Mouse (Mus musculus) neural tube, embryonic 12.5 days (tissue): ENCODE data around the gene Flcn. TPM values are rescaled to one million over a fixed set of nuclear protein-coding genes. Genes with fewer than 3 reads are reported as not detected.

Source experiments
- ATAC-seq: fragments of 200-750 bp; cut with Nextera tagmentation; 2 replicates; pipeline ENCODE4 v1.8.0; 2017; ENCODE audit warnings: low read depth, mild to moderate bottlenecking, moderate TSS enrichment, moderate library complexity; ENCODE audit not compliant: low FRiP score
- H3K27ac ChIP-seq: fragments of 300-500 bp; sonication (generic); 2 replicates; pipeline ENCODE4 v1.5.1; 2016
- H3K27me3 ChIP-seq: fragments of 300-500 bp; sonication (generic); replicated peaks from 2 replicates; pipeline ENCODE4 v1.6.1; 2016; ENCODE audit warnings: mild to moderate bottlenecking
- H3K36me3 ChIP-seq: fragments of 300-500 bp; sonication (generic); 2 replicates; pipeline ENCODE4 v1.6.1; 2016; ENCODE audit warnings: mild to moderate bottlenecking
- H3K4me1 ChIP-seq: fragments of 300-500 bp; sonication (generic); 2 replicates; pipeline ENCODE4 v1.6.1; 2016
- H3K4me2 ChIP-seq: fragments of 300-500 bp; sonication (generic); replicated peaks from 2 replicates; pipeline ENCODE4 v1.6.1; 2016; ENCODE audit warnings: mild to moderate bottlenecking
- H3K4me3 ChIP-seq: fragments of 300-500 bp; sonication (generic); 2 replicates; pipeline ENCODE4 v1.5.1; 2016
- H3K9ac ChIP-seq: fragments of 300-500 bp; sonication (generic); 2 replicates; pipeline ENCODE4 v1.6.1; 2016; ENCODE audit warnings: mild to moderate bottlenecking
- H3K9me3 ChIP-seq: fragments of 300-500 bp; sonication (generic); 2 replicates; pipeline ENCODE4 v1.6.1; 2016; ENCODE audit warnings: mild to moderate bottlenecking
- WGBS: fragments of 180-500 bp; shearing (Covaris S2); methylation state at CpG from one replicate; pipeline ENCODE4 v1.1.7; 2016; 5-methylcytosine and 5-hydroxymethylcytosine counted together
- polyA plus RNA-seq: library from polyadenylated mRNA; unstranded; fragments of >200 nt; fragmentation: Nextera tagmentation; extraction: Ambion mirVana; gene quantifications from 2 replicates; pipeline ENCODE4 v1.2.1, GENCODE M21; 2016

The Flcn gene
- polyA plus RNA-seq, 1 experiment from 2014 or later, result 33.3 TPM

- WGBS, result 54% methylated on average over 9 of the region's 9 CpGs
- H3K27me3 ChIP-seq, result no peaks in the 10 kb centered on the region
- no peaks in the 10 kb centered on the region for H3K9me3 ChIP-seq
- no peak overlapping the region for H3K27ac ChIP-seq
- H3K36me3 ChIP-seq, result peaks cover 45% of the 10 kb centered on the region
- H3K4me1 ChIP-seq, result no peaks in the 10 kb centered on the region
- no peak overlapping the region for H3K9ac ChIP-seq
- ATAC-seq, result no peak
- H3K4me3 ChIP-seq, result no peak overlapping the region
- no peak overlapping the region for H3K4me2 ChIP-seq
These were observed 31.5 kb downstream of the Flcn start for GRCm38 (mm10) chr11:59778181-59778873.

- H3K4me3 ChIP-seq, result no peak overlapping the region
- no peaks in the 10 kb centered on the region for H3K27me3 ChIP-seq
- no peak for ATAC-seq
- H3K9ac ChIP-seq, result no peak overlapping the region
- H3K4me2 ChIP-seq, result no peak overlapping the region
- no peaks in the 10 kb centered on the region for H3K9me3 ChIP-seq
- no peaks in the 10 kb centered on the region for H3K4me1 ChIP-seq
- H3K36me3 ChIP-seq, result peaks cover 53% of the 10 kb centered on the region
- WGBS, result 88% methylated on average over 5 of the region's 5 CpGs
- no peak overlapping the region for H3K27ac ChIP-seq
These were observed 32.6 kb downstream of the Flcn start for GRCm38 (mm10) chr11:59777259-59777658.

GRCm38 (mm10) chr11:59775435-59776148 is 34.2 kb downstream of the Flcn start:
- H3K27me3 ChIP-seq, result no peaks in the 10 kb centered on the region
- H3K36me3 ChIP-seq, result peaks cover 70% of the 10 kb centered on the region
- no peak overlapping the region for H3K27ac ChIP-seq
- no peaks in the 10 kb centered on the region for H3K4me1 ChIP-seq
- WGBS, result 90% methylated on average over 13 of the region's 13 CpGs
- no peaks in the 10 kb centered on the region for H3K9me3 ChIP-seq
- H3K9ac ChIP-seq, result no peak overlapping the region
- ATAC-seq, result no peak
- H3K4me3 ChIP-seq, result no peak overlapping the region
- no peak overlapping the region for H3K4me2 ChIP-seq

- WGBS, result 93% methylated on average over 4 of the region's 4 CpGs
- no peaks in the 10 kb centered on the region for H3K9me3 ChIP-seq
- no peaks in the 10 kb centered on the region for H3K27me3 ChIP-seq
- no peak overlapping the region for H3K27ac ChIP-seq
- no peak overlapping the region for H3K4me2 ChIP-seq
- H3K36me3 ChIP-seq, result peaks cover 80% of the 10 kb centered on the region
- H3K4me1 ChIP-seq, result no peaks in the 10 kb centered on the region
- no peak for ATAC-seq
- no peak overlapping the region for H3K4me3 ChIP-seq
- no peak overlapping the region for H3K9ac ChIP-seq
These were observed 35.3 kb downstream of the Flcn start for GRCm38 (mm10) chr11:59774522-59774921.

- H3K4me3 ChIP-seq, result no peak overlapping the region
- 88% methylated on average over 4 of the region's 4 CpGs for WGBS
- no peak overlapping the region for H3K4me2 ChIP-seq
- no peaks in the 10 kb centered on the region for H3K9me3 ChIP-seq
- peaks cover 92% of the 10 kb centered on the region for H3K36me3 ChIP-seq
- H3K9ac ChIP-seq, result no peak overlapping the region
- ATAC-seq, result no peak
- no peaks in the 10 kb centered on the region for H3K4me1 ChIP-seq
- H3K27me3 ChIP-seq, result no peaks in the 10 kb centered on the region
- no peak overlapping the region for H3K27ac ChIP-seq
These were observed 36.9 kb downstream of the Flcn start for GRCm38 (mm10) chr11:59772902-59773301.

GRCm38 (mm10) chr11:59772291-59772690 is 37.5 kb downstream of the Flcn start:
- no peak overlapping the region for H3K4me2 ChIP-seq

GRCm38 (mm10) chr11:59770753-59771152 is 39.1 kb downstream of the Flcn start:
- no peak overlapping the region for H3K27ac ChIP-seq
- no peak for ATAC-seq
- peaks cover 93% of the 10 kb centered on the region for H3K36me3 ChIP-seq
- H3K4me3 ChIP-seq, result no peak overlapping the region
- H3K27me3 ChIP-seq, result no peaks in the 10 kb centered on the region
- 93% methylated on average over 7 of the region's 7 CpGs for WGBS
- H3K4me2 ChIP-seq, result no peak overlapping the region
- H3K9me3 ChIP-seq, result no peaks in the 10 kb centered on the region
- H3K4me1 ChIP-seq, result no peaks in the 10 kb centered on the region
- no peak overlapping the region for H3K9ac ChIP-seq

More at GRCm38 (mm10) chr11:59772291-59772690, 37.5 kb downstream of the Flcn start:
- no peak for ATAC-seq
- no peak overlapping the region for H3K9ac ChIP-seq
- no peaks in the 10 kb centered on the region for H3K4me1 ChIP-seq
- H3K27ac ChIP-seq, result no peak overlapping the region
- 96% methylated on average over 2 of the region's 2 CpGs for WGBS
- no peaks in the 10 kb centered on the region for H3K9me3 ChIP-seq
- H3K4me3 ChIP-seq, result no peak overlapping the region
- peaks cover 94% of the 10 kb centered on the region for H3K36me3 ChIP-seq
- no peaks in the 10 kb centered on the region for H3K27me3 ChIP-seq

GRCm38 (mm10) chr11:59769738-59770137 is 40.1 kb downstream of the Flcn start:
- 92% methylated on average over 6 of the region's 6 CpGs for WGBS

GRCm38 (mm10) chr11:59769307-59769706 is 40.5 kb downstream of the Flcn start:
- Histone ChIP-seq H3K27me3 (no peaks in the 10 kb centered on the region), H3K36me3 (peaks cover 96% of the 10 kb centered on the region), H3K4me2 (no peak overlapping the region), H3K27ac (no peak overlapping the region), H3K9me3 (no peaks in the 10 kb centered on the region), H3K4me3 (no peak overlapping the region), H3K4me1 (no peaks in the 10 kb centered on the region), H3K9ac (no peak overlapping the region)
- WGBS, result 92% methylated on average over 2 of the region's 2 CpGs
- no peak for ATAC-seq

More at GRCm38 (mm10) chr11:59769738-59770137, 40.1 kb downstream of the Flcn start:
- Histone ChIP-seq H3K4me2 (no peak overlapping the region), H3K36me3 (peaks cover 94% of the 10 kb centered on the region), H3K27me3 (no peaks in the 10 kb centered on the region), H3K4me1 (no peaks in the 10 kb centered on the region), H3K9me3 (no peaks in the 10 kb centered on the region), H3K4me3 (no peak overlapping the region), H3K9ac (no peak overlapping the region), H3K27ac (no peak overlapping the region)
- no peak for ATAC-seq

- Histone ChIP-seq H3K4me3 (no peak overlapping the region), H3K36me3 (peaks cover 89% of the 10 kb centered on the region), H3K27ac (no peak overlapping the region), H3K9me3 (no peaks in the 10 kb centered on the region), H3K4me2 (no peak overlapping the region), H3K4me1 (no peaks in the 10 kb centered on the region), H3K27me3 (no peaks in the 10 kb centered on the region), H3K9ac (no peak overlapping the region)
- WGBS, result 97% methylated on average over 6 of the region's 6 CpGs
- no peak for ATAC-seq
These were observed 49.0 kb downstream of the Flcn start for GRCm38 (mm10) chr11:59760796-59761195.

- no peaks in the 10 kb centered on the region for H3K4me1 ChIP-seq
- peaks cover 89% of the 10 kb centered on the region for H3K36me3 ChIP-seq
- H3K27ac ChIP-seq, result no peak overlapping the region
- no peak overlapping the region for H3K4me3 ChIP-seq
- no peak overlapping the region for H3K9ac ChIP-seq
- H3K9me3 ChIP-seq, result no peaks in the 10 kb centered on the region
- ATAC-seq, result no peak
- no peak overlapping the region for H3K4me2 ChIP-seq
- H3K27me3 ChIP-seq, result no peaks in the 10 kb centered on the region
- WGBS, result 90% methylated on average over 2 of the region's 2 CpGs
These were observed 50.2 kb downstream of the Flcn start for GRCm38 (mm10) chr11:59759626-59760025.

GRCm38 (mm10) chr11:59759178-59759577 is 50.6 kb downstream of the Flcn start:
- Histone ChIP-seq H3K36me3 (peaks cover 87% of the 10 kb centered on the region), H3K9me3 (no peaks in the 10 kb centered on the region), H3K9ac (no peak overlapping the region), H3K4me1 (no peaks in the 10 kb centered on the region), H3K4me3 (no peak overlapping the region), H3K27ac (no peak overlapping the region), H3K4me2 (no peak overlapping the region), H3K27me3 (no peaks in the 10 kb centered on the region)
- 88% methylated on average over 4 of the region's 4 CpGs for WGBS
- no peak for ATAC-seq
